Mouse (Mus musculus) stomach, postnatal 0 days (tissue): ENCODE results near the gene Selenom.

Experiments
- CTCF ChIP-seq: IDR thresholded peaks from 2 replicates; pipeline ENCODE4 v1.5.1; 2016; ENCODE audit warnings: antibody characterized with exemption, low read depth, mild to moderate bottlenecking, moderate library complexity
- EP300 ChIP-seq: optimal IDR thresholded peaks from 2 replicates; pipeline ENCODE3; 2016; ENCODE audit warnings: antibody characterized with exemption

- no peak for TF ChIP-seq CTCF
- TF ChIP-seq EP300: no peak
Observed at GRCm38 (mm10) chr11:3543001-3543400, 28.5 kb downstream of the Selenom start.
